Mouse (Mus musculus): ENCODE measurements around the gene Gm49630. TPM values are rescaled to one million over a fixed set of nuclear protein-coding genes. Genes with fewer than 3 reads are reported as not detected.
"Not testable (repeated sequence)": the region's sequence is repeated elsewhere in the genome, so short reads cannot be mapped to it uniquely, and the experiment has no call there.

Gm49630 gene
- polyA plus RNA-seq, 1 experiment from 2014 or later, result not detected

DNA sequence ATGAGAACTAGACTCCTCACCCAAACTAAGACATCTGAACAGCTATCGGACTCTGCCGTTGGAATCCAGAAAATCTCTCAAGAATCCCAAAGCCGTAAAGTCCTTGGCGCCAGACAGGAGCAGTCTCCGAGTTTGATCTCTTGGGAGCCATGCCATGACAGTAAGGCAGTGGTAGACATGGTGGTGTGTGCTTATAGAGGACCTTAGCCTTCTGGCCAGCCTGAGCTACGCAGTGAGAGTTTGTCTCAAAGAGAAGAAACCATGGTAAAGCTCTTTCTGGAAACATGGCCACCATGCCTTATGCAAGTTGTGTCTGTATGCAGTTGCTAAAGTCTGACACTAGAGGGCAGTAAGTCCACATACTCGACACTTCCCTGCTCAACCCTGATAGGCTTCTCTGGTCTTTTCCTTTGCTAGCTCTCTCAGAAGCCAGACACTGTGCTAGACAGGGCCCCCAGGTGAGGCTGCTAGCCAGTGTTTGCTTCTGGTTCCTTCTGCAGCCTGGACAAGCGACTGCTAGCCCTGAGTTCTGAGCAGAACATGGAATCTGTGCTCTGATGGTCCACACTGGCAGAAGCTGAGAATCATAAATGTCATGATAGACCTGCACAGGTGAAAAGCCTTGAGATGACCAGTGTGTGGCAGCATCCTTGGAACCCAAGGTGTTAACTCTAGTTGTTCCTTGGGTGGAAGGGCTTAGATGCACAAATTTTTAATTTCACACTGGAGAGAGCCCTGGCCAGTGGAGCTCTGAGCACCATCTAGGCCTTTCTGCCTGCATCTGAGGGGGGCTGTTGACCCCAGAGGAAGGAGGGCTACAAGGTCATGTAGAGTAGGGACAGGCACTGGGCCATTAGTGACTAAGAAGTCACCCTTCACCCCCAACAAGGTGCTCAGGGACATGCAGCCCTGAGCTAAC, 65.2 kb downstream of the Gm49630 start:
- TF ChIP-seq CTCF (IDR thresholded peaks at IDR 0.05; ENCODE audit: low read depth), result peak; percentile 61
- H3K9me3 ChIP-seq (ENCODE audit: control insufficient read depth); H3K4me2 ChIP-seq (replicated peaks; ENCODE audit: low read depth); H3K4me1 ChIP-seq (replicated peaks; ENCODE audit: control insufficient read depth, insufficient read depth, low read length); H3K27me3 ChIP-seq (replicated peaks; ENCODE audit: control insufficient read depth, insufficient read depth, low read length); H3K4me3 ChIP-seq (ENCODE audit: low read depth, low read length); H3K27ac ChIP-seq (ENCODE audit: low read depth, low read length); H3K36me3 ChIP-seq (ENCODE audit: control insufficient read depth, insufficient read depth); H3K9ac ChIP-seq (ENCODE audit: low read depth, low read length): not testable (repeated sequence)
- 57% methylated on average over 8 of the region's 8 CpGs for WGBS
- peak; percentile 60 for ATAC-seq

Other genes with a start within 250 kb of the Gm49630 start
- gene Rps6ka2, start 201.9 kb downstream of the Gm49630 start, polyA plus RNA-seq (2015; fragmentation: Nextera tagmentation; extraction: Ambion mirVana), result 1.7 and 1.8 TPM in 2 replicates
- not detected in 2 replicates for gene Tcp10a, start 47.3 kb downstream of the Gm49630 start, polyA plus RNA-seq (2015; fragmentation: Nextera tagmentation; extraction: Ambion mirVana)
- gene Ttll2, start 19.3 kb downstream of the Gm49630 start, polyA plus RNA-seq (2015; fragmentation: Nextera tagmentation; extraction: Ambion mirVana), result not detected in 2 replicates
- gene Unc93a2, start 13.5 kb upstream of the Gm49630 start, polyA plus RNA-seq (2015; fragmentation: Nextera tagmentation; extraction: Ambion mirVana), result 0.25 and 0.37 TPM in 2 replicates

All from intestine, postnatal 0 days (tissue).